Mouse (Mus musculus) gastrocnemius, adult 2 months (tissue): ENCODE measurements around the gene Sgsh. TPM values are rescaled to one million over a fixed set of nuclear protein-coding genes. Genes with fewer than 3 reads are reported as not detected.
A peak's percentile ranks its signal among the peaks of the same experiment; 100 is the strongest.

Experiments
- DNase-seq: peaks from one replicate; pipeline ENCODE4 v3.0.0; 2022
- H3K27ac ChIP-seq: fragments of 200-600 bp; 2 replicates; pipeline ENCODE4 v1.8.1; 2022; ENCODE audit warnings: mild to moderate bottlenecking
- H3K4me3 ChIP-seq: fragments of 200-600 bp; 2 replicates; pipeline ENCODE4 v1.8.1; 2022; ENCODE audit warnings: mild to moderate bottlenecking, moderate library complexity
- CTCF ChIP-seq: fragments of 200-600 bp; IDR thresholded peaks from 2 replicates; pipeline ENCODE4 v1.8.1; 2022; ENCODE audit warnings: antibody characterized with exemption, mild to moderate bottlenecking, moderate library complexity
- intact Hi-C: fragments of 180-260 bp; cut with DNase I; formaldehyde crosslinking; loops from one replicate; pipeline ENCODE4 v1.15.1; 2025
- microRNA-seq: library from miRNA; unstranded; fragments of <30 nt; microRNA quantifications from one replicate; pipeline ENCODE4 v1.2.0, GENCODE M21; 2021
- total RNA-seq, 2 experiments: library from RNA; stranded (reverse); gene quantifications; 2 replicates each; pipeline ENCODE4 v1.2.3; 2021

The Sgsh gene
- total RNA-seq, 2 experiments from 2014 or later, result 2.7 to 3.0 TPM

GRCm38 (mm10) chr11:119298917-119299316 is 56.4 kb downstream of the Sgsh start:
- H3K27ac ChIP-seq, result peak overlapping the region; percentile 97
- intact Hi-C loops, result loop anchor here (2.0 kb wide), 1 partner anchor 30 kb away; no protein-coding TSS in a partner anchor
- DNase-seq, result no peak

GRCm38 (mm10) chr11:119297996-119298395 is 57.3 kb downstream of the Sgsh start:
- peak overlapping the region; percentile 88 for H3K4me3 ChIP-seq
- H3K27ac ChIP-seq, result peak overlapping the region; percentile 16; the same call in 1 of the 2 replicates
- DNase-seq, result no peak
- intact Hi-C loops, result loop anchor here (2.0 kb wide), 1 partner anchor 29 kb away; no protein-coding TSS in a partner anchor
- TF ChIP-seq CTCF, result no peak

More at GRCm38 (mm10) chr11:119298917-119299316, 56.4 kb downstream of the Sgsh start:
- peak overlapping the region; percentile 88 for H3K4me3 ChIP-seq
- no peak for TF ChIP-seq CTCF

Small RNA genes within 50 kb of the gene (microRNA-seq; reads per million reads assigned to microRNA genes)
- gene Mir1932, result not detected

Other genes starting within 250 kb of the Sgsh start
- gene Tbc1d16, start 127.0 kb downstream of the Sgsh start, total RNA-seq, result 10 to 100 TPM; 30.7 to 36.6 TPM
- not detected for gene Ccdc40, start 127.0 kb downstream of the Sgsh start, total RNA-seq
- gene Gaa, start 87.6 kb downstream of the Sgsh start, total RNA-seq, result 100 to 1,000 TPM; 148 to 177 TPM
- 10 to 100 TPM; 42.1 to 51.6 TPM for gene Eif4a3, start 55.4 kb downstream of the Sgsh start, total RNA-seq
- under 1 TPM; 0.33 to 0.54 TPM for gene Card14, start 47.8 kb downstream of the Sgsh start, total RNA-seq
- 1 to 10 TPM; 1.9 to 2.8 TPM for gene Slc26a11, start within 50 bp of the Sgsh start, total RNA-seq
- gene Rnf213, start 37.6 kb upstream of the Sgsh start, total RNA-seq, result 1 to 10 TPM; 4.1 to 6.9 TPM
- gene Endov, start 135.8 kb upstream of the Sgsh start, total RNA-seq, result 1 to 10 TPM; 4.3 to 4.5 TPM
- not detected for gene Nptx1, start 192.2 kb upstream of the Sgsh start, total RNA-seq
- gene Rptor, start 247.4 kb upstream of the Sgsh start, total RNA-seq, result 10 to 100 TPM; 24.9 to 32.5 TPM